Mouse (Mus musculus) frontal cortex, postnatal 25 days (tissue): ENCODE measurements around the gene Dcst1.

Experiments
- DNase-seq, 2 experiments: peaks; one replicate each; pipeline ENCODE4 v3.0.0; 2022; ENCODE audit warnings: low spot score in 2 of 2

The Dcst1 gene

DNA sequence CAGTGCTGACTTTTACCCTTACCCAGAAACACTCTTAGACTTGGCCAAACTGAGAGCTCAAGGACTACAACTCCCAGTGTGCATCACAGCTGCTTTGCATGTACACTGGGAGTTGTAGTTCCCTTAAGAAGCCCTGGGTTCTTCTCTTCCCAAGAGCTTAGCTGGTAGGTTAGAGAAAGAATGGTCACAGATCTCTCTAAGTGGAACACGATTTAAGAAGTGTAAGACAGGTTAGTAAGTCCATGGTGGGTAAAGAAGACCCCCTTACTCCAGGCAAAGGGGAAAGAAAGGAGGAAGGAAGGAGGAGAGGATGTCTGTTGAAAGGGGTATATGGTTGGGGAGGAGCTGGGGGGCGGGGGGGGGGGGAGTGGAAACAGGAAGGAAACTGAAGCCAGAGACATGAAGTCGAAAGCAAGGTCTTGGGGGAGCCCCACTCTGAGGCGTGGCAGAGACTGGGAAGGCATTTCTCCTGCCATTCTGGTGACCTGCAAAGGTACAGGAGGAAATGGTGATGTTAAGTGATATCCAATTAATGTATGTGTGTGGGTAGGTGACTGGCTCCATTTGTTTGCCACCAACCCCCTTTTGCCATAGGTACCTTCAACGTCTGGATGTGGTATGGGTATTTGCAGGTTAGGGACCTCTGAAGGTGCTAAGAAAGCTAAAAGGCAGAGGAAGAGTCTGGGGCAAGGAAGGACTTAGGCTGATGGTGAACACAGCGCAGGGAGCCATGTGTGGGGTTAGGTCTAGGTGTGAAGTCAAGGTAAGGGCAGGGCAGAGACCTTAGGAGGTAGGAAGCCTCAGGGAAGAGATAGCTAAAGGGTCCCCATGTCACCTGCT, 24.1 kb upstream of the Dcst1 start:
- DNase-seq = no peak

DNA sequence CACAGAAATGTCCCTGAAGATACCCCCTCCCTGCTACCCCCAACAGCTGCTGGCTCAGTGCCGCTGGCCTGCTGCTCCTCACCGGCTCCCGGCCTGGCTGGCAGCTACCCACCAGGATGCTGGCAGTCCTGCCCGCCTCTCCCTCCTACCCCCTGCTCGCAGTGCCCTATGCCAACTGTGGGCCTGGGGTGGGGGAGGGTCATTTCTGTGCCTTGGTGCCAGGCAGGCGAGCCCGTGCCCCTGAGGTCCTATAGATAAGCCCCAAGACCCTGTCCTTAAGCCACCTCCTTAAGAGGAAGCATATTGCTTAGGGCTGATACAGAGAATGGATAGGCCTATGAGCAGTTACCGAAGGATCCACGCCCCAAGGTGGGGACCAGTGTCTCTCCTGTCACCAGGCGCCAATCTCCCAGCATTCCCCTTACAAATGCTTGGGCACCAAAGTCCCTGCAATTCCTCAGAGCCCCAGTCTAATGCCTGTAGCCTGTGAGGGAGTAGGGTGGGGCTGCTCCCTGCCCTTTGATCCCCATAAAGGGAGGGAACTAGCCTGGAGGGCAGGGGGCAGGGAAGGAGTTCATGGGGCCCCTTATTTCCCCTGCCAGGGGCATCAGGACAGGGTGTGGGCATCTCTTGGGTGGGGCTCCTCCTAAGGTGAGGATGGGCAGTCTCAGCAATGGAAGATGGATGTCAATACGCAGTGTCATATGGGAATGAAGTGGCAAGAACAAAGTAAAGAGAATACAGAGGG, 23.3 kb upstream of the Dcst1 start:
- DNase-seq = no peak

- DNase-seq = no peak
Observed at GRCm38 (mm10) chr3:89387632-89388031, 22.6 kb upstream of the Dcst1 start.

DNA sequence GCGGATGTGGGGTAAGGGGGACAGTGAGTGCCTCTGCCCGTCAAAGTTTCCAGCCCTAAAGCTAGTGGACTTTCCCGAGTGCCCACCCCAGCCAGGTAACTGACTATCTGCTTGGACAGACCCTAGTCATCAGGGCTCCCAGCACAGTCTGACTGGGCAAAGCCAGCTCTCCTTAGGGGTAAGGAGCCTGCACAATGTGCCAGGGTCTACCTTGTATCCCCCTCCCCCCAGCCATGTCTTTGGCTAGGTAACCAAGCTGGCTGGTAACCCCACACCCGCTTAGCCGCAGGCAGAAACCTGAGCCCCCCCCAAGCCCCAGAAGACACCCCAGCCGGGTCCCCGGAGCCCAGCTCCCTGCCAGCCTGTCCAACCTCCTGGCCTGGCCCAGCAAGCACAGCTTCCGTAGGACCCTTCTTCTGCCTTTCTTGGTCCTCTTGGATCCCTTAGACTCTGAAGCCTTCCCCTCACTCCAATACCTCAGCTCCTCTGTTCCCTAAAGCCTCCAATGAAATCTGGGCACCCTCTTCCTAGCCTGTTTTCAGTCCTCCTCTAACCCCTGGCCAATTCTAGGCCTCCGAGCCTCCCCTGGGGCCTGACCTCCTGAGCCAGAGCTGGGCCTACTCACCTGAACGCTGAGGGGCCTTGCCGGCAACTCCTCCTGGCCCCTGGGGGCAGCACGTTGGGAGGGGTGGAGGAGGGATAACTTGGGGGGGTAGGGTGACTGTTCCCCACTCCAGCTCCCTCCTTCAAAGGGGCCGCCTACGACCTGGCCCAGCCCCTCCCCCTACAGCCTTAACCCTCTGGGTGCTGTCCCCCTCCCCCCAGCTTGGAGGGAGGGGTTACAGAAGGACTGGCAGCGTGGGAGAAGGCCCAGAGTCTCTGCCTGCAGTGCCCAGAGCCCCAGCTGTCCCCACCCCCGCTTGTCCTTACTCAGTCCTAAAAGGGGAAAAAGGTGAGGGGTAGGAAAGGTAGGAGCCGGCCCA, 21.7 kb upstream of the Dcst1 start:
- no peak for DNase-seq

GRCm38 (mm10) chr3:89385451-89385850, 20.4 kb upstream of the Dcst1 start:
- DNase-seq = no peak

DNA sequence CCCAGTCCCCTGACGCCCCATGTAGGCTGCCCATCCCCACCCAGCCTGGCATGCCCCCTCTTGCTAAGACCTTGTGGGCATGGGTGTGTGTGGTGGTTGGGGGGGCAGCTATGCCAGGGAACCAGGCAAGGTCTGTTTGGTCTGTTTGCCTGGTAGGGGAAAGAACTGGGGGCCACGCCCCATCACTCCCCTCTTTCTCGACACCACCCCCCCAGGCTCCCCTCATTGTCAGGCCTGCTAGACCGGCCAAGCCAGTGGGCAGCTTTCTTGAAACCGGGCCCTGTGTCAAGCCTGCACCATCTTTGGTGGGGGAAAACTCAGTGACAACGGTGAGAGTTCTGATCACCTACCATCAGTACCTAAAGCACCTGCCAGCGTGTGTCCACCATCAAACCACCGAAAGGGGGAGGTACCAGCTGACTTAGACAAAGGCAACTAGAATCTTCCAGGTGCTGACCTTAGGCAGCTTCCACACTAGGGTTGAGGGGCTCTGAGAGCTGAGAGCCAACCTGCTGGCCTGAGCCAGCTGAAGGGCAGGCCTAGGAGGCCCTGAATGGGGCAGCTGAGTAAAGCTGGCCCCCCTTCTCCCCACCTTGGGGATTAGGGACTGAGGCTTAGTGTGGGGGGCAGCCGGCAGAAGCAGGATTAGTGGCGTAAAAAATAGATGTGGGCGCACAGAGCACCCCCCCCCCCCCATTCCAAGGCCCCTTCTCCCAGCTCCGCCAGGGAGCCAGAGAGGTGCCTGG, 19.5 kb upstream of the Dcst1 start:
- no peak for DNase-seq

DNA sequence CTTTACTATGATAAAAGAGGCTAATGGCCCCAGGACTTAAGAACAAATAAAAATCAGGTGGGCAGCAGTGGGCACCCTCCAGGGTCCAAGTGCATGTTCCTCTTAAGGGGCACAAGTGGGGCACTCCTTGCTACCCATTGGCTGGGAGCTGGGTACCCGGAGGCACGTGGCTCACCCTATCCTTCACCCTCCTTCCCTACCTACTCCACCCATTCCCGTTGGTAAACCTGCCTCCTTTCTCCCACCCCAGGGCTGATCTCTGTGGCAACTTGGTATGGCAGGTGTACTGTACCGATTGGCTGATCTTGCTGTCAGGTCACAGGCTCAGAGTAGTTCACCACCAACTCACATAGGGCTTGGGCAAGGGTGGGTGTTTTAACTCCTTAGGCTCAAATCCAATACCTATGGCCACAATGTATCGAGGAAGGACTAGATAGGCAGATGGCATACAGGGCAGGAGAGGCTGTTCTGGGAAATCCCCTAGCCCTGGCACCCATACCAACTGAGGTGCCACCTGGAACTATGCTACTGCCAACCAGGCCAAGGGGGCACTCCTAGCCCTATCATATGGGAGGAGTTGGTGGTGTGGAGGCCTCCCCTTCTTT, 18.7 kb upstream of the Dcst1 start:
- no peak for DNase-seq

GRCm38 (mm10) chr3:89382950-89383349, 17.9 kb upstream of the Dcst1 start:
- DNase-seq = no peak

GRCm38 (mm10) chr3:89382033-89382882, 17.2 kb upstream of the Dcst1 start:
- DNase-seq = no peak

- no peak for DNase-seq
Observed at GRCm38 (mm10) chr3:89381233-89381632, 16.2 kb upstream of the Dcst1 start.

DNA sequence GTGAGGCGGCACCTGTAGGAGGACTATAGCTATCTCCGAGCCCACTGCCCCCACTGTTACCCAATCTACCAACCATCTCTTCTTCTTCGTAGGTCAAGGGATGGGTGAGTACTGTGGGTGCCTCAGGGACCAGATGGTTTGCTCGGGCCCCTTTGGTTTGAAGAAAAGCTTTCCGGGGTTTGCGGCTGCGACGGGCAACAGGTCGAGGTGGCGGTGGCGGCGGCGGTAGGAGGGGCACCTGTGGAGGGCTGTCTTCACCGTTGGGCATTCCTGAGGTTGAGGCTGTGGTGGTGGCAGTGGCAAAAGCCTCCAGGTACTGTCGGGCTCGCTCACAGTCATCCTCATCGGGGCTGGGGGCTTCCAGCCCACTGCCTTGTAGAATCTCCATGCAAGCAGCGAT, 15.7 kb upstream of the Dcst1 start:
- DNase-seq = no peak

DNA sequence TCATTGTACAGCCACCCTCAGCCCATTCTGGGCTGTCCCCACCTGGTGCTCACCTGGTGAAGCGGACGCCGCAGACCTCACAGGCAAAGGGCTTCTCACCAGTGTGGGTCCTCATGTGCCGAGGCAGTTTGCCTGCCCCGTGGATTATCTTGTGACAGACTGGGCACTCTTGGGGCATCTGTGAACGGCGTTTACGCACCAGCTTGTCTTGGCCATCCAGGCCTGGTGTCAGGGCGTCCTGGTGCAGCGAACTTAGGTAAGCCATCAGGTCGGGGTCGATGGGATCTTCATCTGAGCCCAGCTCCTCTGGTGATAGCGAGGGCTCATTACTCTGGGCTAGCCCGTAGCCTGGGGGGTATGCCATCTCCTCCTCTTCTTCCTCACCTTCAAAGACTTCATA, 15.2 kb upstream of the Dcst1 start:
- DNase-seq = no peak

DNA sequence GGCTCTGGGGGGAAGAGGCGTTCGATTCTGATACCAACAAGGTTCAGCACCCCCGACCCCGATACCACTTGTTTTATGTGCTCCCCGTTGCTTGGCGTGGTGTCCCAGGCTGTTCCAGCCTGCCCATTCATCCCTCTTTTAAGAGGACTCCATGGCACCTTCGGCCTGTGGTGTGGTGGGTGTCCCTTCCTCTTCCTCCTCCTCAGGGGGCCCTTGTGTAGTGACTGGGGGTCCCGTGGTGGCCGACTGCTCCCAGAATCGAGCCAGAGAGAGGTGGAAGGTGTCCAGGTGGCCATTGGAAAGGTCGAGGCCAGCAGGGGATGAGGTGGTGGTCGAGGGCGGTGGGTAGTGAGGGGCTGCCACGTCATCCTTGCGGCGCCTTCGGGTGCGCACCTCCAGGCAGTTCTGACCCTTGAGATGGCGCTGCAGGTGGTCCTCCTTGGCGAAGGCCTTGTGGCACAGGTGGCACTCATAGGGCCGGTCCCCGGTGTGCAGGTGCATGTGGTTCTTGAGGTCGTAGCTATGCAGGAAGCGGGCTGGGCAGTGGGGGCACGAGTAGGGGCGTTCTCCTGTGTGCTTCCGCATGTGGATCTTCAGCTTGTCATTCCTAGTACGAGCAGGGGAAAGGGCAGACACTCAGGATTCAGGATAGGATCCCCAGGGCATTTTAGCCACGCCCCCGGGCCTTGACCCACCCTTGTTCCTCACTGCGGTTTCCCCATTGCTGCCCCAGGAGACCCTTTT, 14.5 kb upstream of the Dcst1 start:
- no peak for DNase-seq

GRCm38 (mm10) chr3:89378394-89379067, 13.5 kb upstream of the Dcst1 start:
- peak; percentile 36 to 52 for DNase-seq

DNA sequence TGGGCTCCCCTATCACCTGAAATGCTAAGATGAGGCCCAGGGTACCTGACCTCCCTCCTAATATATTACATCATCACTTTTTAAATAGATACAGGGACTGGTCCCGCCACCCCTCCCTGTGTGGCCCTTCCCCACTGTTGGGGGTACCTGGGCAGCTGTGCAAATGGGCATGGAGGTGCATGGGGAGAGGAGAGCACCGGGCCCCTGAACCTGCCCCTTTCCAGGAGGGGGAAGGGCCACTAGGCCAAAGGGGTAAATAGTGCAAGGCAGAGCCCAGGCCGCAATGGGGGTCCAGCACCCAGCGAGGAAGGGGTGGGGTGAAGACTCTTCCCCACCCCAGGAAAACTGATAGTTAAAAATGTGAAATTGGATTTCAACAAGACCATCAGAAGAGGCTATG, 12.8 kb upstream of the Dcst1 start:
- DNase-seq = no peak

DNA sequence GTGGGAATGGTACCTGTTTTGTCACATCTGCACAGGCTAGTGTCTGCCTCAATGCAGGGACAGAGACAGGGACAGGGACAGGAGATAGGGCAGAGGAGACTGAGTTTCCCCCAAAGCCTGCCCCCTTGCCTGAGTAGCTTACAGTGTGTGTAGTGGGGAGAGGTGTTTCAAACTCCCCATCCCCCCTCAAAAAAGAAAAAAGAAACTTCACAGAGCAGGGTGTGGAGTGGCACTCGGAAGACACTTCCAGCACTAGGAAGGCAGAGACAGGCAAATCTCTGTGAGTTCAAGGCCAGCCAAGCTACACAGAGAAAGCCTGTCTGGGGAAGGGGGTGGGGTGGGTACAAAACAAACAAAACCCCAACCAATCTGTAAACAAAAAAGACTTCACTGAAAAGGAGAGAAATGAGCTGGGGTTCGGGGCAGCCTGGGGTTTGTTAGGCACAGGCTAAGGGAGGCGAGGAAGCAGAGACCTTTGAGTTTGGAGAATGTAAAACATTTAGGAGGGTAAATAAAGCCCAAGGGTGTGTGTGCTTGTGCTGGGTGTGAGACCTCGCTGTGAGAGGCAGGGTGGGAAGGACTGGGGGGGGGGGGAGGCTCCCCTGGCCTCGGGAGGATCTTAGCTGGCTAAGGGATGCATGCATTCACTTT, 8.7 kb upstream of the Dcst1 start:
- no peak for DNase-seq

DNA sequence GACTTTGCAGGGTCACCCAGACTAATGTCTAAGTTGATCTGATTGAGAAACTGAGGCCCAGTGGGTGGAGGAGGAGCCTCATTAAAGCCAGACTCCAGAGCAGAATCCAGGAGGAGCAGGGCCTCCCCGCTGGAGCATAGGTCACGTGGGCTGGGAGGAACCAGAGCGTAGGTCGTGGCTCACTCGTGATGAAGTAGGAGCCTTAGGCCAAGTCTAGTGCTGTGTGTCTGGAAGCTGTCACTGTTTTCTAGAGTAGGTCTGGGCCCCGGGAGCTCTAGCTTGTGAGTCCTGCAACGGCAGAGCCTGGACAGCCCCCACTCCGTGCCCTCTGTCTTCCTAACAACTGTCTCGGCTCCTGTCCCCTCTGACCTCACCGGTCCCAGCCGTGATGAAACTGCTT, 2.3 kb upstream of the Dcst1 start:
- no peak for DNase-seq
